ENCODE assay signal across 13 mouse cellular contexts in genomic region chr13:25777706-25778105, GRCm38 (mm10).
A peak's percentile ranks its signal among the peaks of the same experiment; 100 is the strongest.
DNase-seq lines count a peak whose midpoint lies in the region; ATAC-seq and TF ChIP-seq lines count a peak whose summit lies in the region.
"Had no signal": no experiment of that assay in that cellular context is flagged by ENCODE, and none has a peak within 500 bp of the region (broad histone marks: within the 10 kb centered on the region; RNA-seq: fewer than 3 reads in every experiment).

No protein-coding gene starts in this region.

- no peak overlapping the region for H3K27ac ChIP-seq in hindbrain, postnatal 0 days
- H3K27ac ChIP-seq in hindbrain, embryonic 12.5 days, result no peak overlapping the region
- no peak overlapping the region for H3K27ac ChIP-seq in midbrain, embryonic 13.5 days
- H3K27ac ChIP-seq: intestine, embryonic 15.5 days; liver, embryonic 14.5 days; macrophage had no signal

- no peaks in the 10 kb centered on the region for H3K9me3 ChIP-seq in hindbrain, postnatal 0 days (ENCODE audit: low read length)
- no peaks in the 10 kb centered on the region for H3K9me3 ChIP-seq in hindbrain, embryonic 12.5 days (replicated peaks)
- H3K9me3 ChIP-seq in midbrain, embryonic 13.5 days, result no peaks in the 10 kb centered on the region
- H3K9me3 ChIP-seq: intestine, embryonic 15.5 days had no signal

- no peak overlapping the region for H3ac ChIP-seq in myocyte (ENCODE audit: control insufficient read depth, insufficient read length)

- DNase-seq in adrenal gland, postnatal 14 days, result peak; percentile 11
- DNase-seq in adrenal gland, adult (ENCODE audit: inconsistent age in 2 of 2, low spot score in 1 of 2), result no peak
- DNase-seq in hindbrain, postnatal 0 days (ENCODE audit: low spot score), result peak; percentile 31
- peak; percentile 58 for DNase-seq in heart, adult 8-10 months (ENCODE audit: low spot score)
- DNase-seq in ovary, postnatal 14 days (ENCODE audit: low spot score), result no peak
- DNase-seq: kidney, postnatal 36 days; retina, postnatal 1 day had no signal

- H3K9ac ChIP-seq in hindbrain, postnatal 0 days (replicated peaks; ENCODE audit: low read length), result no peak overlapping the region
- no peak overlapping the region for H3K9ac ChIP-seq in hindbrain, embryonic 12.5 days
- no peak overlapping the region for H3K9ac ChIP-seq in midbrain, embryonic 13.5 days (replicated peaks)
- H3K9ac ChIP-seq: intestine, embryonic 15.5 days; liver, embryonic 14.5 days had no signal

- WGBS in hindbrain, postnatal 0 days, result 74% methylated on average over 3 of the region's 3 CpGs
- 89% methylated on average over 3 of the region's 3 CpGs for WGBS in hindbrain, embryonic 12.5 days
- WGBS in midbrain, embryonic 13.5 days, result 85% methylated on average over 3 of the region's 3 CpGs

- H3K27me3 ChIP-seq in hindbrain, postnatal 0 days (ENCODE audit: insufficient read depth, low read length), result no peaks in the 10 kb centered on the region
- H3K27me3 ChIP-seq in hindbrain, embryonic 12.5 days, result no peaks in the 10 kb centered on the region
- H3K27me3 ChIP-seq in myocyte (ENCODE audit: control insufficient read depth, insufficient read depth, insufficient read length), result no peaks in the 10 kb centered on the region
- H3K27me3 ChIP-seq in midbrain, embryonic 13.5 days, result no peaks in the 10 kb centered on the region
- H3K27me3 ChIP-seq: intestine, embryonic 15.5 days had no signal

- no peaks in the 10 kb centered on the region for H3K36me3 ChIP-seq in hindbrain, postnatal 0 days (ENCODE audit: insufficient read depth, low read length)
- no peaks in the 10 kb centered on the region for H3K36me3 ChIP-seq in hindbrain, embryonic 12.5 days
- H3K36me3 ChIP-seq in myocyte (ENCODE audit: control insufficient read depth, insufficient read depth), result no peaks in the 10 kb centered on the region
- no peaks in the 10 kb centered on the region for H3K36me3 ChIP-seq in midbrain, embryonic 13.5 days
- H3K36me3 ChIP-seq: intestine, embryonic 15.5 days had no signal

- no peak overlapping the region for H3K4me3 ChIP-seq in hindbrain, postnatal 0 days (ENCODE audit: low read length)
- H3K4me3 ChIP-seq in hindbrain, embryonic 12.5 days, result no peak overlapping the region
- H3K4me3 ChIP-seq in myocyte, result no peak overlapping the region
- H3K4me3 ChIP-seq in midbrain, embryonic 13.5 days (replicated peaks), result no peak overlapping the region
- H3K4me3 ChIP-seq: intestine, embryonic 15.5 days had no signal

- TF ChIP-seq CTCF in hindbrain, postnatal 0 days (IDR thresholded peaks at IDR 0.05; ENCODE audit: low read depth), result no peak

- H3K4me1 ChIP-seq in hindbrain, postnatal 0 days (ENCODE audit: insufficient read depth, low read length), result no peaks in the 10 kb centered on the region
- peaks cover 10% of the 10 kb centered on the region for H3K4me1 ChIP-seq in hindbrain, embryonic 12.5 days
- H3K4me1 ChIP-seq in midbrain, embryonic 13.5 days (replicated peaks), result peaks cover 9% of the 10 kb centered on the region
- H3K4me1 ChIP-seq: intestine, embryonic 15.5 days had no signal

- TF ChIP-seq POLR2A in myocyte (IDR thresholded peaks at IDR 0.05; ENCODE audit: insufficient read length, low read depth), result no peak

- ATAC-seq in hindbrain, postnatal 0 days, result no peak
- no peak for ATAC-seq in hindbrain, embryonic 12.5 days (ENCODE audit: low FRiP score)
- ATAC-seq in midbrain, embryonic 13.5 days, result no peak
- ATAC-seq: intestine, embryonic 15.5 days had no signal

- no peaks in the 10 kb centered on the region for H3K79me2 ChIP-seq in myocyte (ENCODE audit: control insufficient read depth, insufficient read depth)

- H3K4me2 ChIP-seq in hindbrain, postnatal 0 days (ENCODE audit: low read depth, low read length), result no peak overlapping the region
- H3K4me2 ChIP-seq in hindbrain, embryonic 12.5 days (replicated peaks), result no peak overlapping the region
- peak overlapping the region; percentile 51 for H3K4me2 ChIP-seq in myocyte (ENCODE audit: low read depth)
- no peak overlapping the region for H3K4me2 ChIP-seq in midbrain, embryonic 13.5 days (replicated peaks)
- H3K4me2 ChIP-seq: intestine, embryonic 15.5 days had no signal

TF ChIP-seq in myocyte, 11 proteins besides CTCF, POLR2A, EP300 and RAD21:
- TF ChIP-seq TCF12 (IDR thresholded peaks at IDR 0.05; ENCODE audit: insufficient read depth, poor library complexity, severe bottlenecking) (no peak), TCF3 (IDR thresholded peaks at IDR 0.05; ENCODE audit: insufficient read length, low read depth) (no peak)

Comparison
In these comparisons a context has a peak if more than half of its experiments do, and no peak if none do; other contexts are left out.
1. DNase-seq: peak in adrenal gland, postnatal 14 days (single experiment), hindbrain, postnatal 0 days (single experiment) and heart, adult 8-10 months (single experiment); none in adrenal gland, adult (0 of 2) and ovary, postnatal 14 days (single experiment).